Mouse (Mus musculus) spleen, postnatal 10 days (tissue): Measurements from ENCODE around the gene Rasa3.
A peak's percentile ranks its signal among the peaks of the same experiment; 100 is the strongest.

ENCODE experiments used
- DNase-seq, 2 experiments: peaks; one replicate each; pipeline ENCODE4 v3.0.0; 2021 to 2022; ENCODE audit warnings: low spot score in 2 of 2

Gene Rasa3

GRCm38 (mm10) chr8:13620226-13620920, 57.0 kb downstream of the Rasa3 start:
- no peak for DNase-seq

GRCm38 (mm10) chr8:13616831-13617505, 60.4 kb downstream of the Rasa3 start:
- no peak for DNase-seq

DNA sequence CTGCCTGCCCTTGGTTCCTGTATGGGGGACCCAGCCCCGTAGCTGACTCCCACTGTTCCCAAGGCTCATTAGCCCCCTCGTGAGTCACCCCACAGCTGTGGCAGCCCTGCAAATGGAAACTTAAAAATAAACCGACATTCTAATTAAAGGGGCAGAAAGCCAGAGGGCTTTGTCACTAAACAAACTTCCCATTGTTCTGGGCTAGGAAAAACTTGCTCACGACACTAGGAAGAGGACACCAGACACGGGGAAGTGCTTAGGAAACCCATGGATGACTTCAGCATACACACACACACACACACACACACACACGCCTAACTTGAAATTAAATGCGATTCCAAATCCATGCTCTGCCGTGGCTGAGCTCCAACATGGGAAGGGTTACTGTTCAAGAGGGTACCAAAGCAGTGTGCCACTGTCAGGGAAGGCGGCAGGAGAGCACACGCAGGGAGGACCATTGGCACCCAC, 62.4 kb downstream of the Rasa3 start:
- no peak for DNase-seq

DNA sequence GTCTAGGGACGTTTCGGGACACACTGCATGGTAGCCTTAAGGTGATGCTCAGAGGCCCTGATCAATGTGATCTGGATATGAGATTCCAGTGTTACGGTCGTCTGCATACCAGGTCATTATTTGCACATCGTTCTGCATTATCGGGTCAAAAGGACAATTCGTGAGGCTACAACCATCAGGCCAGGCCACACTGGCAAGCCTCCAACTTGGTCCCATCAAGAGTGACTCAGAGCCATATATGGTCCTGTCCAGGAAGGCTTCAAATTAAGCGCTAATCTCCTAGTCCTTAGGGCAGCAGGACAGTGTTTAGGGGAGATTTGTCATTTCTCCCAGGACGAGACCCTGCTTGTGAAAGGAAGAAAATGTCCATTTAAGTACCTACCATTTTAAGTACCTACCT, 63.3 kb downstream of the Rasa3 start:
- DNase-seq, result no peak

DNA sequence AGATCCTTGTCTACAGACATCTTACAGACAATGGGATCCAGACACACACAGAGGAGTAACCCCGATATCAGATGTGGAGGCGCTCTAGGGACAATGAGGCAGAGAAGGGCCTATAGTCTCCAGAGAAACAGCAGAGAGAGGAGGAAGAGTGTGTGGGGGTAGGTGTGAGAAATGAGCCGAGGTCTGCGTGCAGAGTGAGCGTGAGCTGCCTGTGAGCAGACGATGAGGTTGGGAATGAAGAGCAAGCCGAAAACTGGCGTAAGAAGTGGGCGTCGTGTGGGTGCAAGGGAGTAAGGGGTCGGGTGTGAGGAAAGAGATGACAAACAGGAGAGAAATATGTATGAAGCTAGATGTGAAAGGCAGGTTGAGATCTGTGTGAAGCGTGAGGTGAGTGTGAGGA, 65.7 kb downstream of the Rasa3 start:
- DNase-seq, result no peak

DNA sequence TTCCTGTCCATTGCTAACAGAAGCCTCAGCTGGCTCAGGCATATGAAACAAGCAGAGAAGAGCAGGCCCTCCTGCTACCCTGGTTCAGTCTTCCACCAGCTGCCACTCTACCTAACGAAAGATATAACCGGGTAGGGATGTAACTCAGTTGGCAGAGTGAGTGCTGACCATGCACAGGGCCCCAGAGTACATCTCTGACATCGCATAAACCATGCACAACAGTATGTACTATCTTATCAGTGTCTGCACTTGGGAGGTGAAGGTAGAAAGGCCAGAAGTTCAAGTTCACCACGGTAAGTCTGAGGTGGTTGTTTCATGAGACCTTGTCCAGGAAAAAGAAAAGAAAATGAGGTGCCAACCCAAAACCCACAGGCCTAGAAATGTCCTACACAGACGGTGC, 67.4 kb downstream of the Rasa3 start:
- DNase-seq, result no peak

- no peak for DNase-seq
These were observed 68.5 kb downstream of the Rasa3 start for GRCm38 (mm10) chr8:13608946-13609345.

GRCm38 (mm10) chr8:13605920-13606480, 71.4 kb downstream of the Rasa3 start:
- DNase-seq, result no peak

GRCm38 (mm10) chr8:13602621-13603020, 74.8 kb downstream of the Rasa3 start:
- peak in 1 of 2 experiments; percentile 60 for DNase-seq

DNA sequence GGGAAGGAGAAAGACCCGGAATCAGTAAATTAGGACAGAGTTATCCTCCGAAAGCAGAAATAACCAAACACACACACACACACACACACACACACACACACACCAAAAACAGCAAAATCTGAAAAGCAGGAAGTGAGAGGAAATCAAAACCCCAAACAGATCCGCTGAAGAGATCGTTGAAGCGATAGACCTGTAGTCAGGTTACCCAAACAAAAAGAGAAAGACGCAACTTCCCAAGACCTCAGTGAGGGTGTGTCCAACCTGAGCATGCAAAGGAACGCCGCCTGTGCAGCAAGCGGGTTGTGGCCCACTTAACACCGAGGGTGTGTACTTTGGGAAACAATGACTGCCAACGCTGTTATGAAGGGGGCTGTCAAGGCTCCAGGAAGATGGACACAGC, 76.2 kb downstream of the Rasa3 start:
- DNase-seq, result peak in 1 of 2 experiments; percentile 45

DNA sequence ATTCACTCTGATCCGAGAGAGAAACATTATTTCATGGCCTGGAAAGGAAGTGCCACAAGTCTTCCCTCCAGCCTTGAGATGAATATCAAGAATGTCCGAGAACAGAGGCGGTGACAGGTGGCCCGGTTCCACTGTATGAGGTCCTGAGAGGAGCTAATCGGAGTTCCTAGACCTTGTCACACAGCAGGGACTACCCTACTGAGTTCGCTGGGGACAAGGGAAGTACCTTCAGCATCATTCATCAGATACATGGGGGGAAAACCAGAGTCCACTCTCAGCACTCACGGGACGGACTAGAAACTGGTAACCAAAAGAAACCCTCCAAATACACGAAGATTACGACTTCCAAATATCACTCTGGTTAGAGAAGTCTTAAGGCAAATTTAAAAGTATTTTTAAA, 76.7 kb downstream of the Rasa3 start:
- no peak for DNase-seq

DNA sequence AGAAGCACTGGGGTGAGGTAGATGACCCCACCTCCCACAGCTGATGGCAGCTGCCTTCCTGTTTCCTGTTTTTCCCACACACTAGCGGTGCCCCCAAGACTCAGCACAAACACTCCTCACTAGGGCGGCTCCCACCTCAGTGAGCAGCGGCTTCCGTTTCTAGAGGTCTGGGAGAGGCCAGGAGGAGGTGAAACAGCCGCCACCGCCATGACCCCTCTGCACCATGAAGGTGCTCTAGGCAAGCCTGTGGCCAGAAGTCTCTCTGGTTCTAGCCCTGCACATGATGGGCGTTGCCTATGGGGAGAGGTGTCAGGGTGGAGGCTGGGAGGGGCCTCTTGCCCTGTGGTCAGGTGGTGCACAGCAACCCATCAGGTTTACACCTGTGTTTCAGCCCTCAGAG, 77.2 kb downstream of the Rasa3 start:
- peak; percentile 54 to 73 for DNase-seq

- no peak for DNase-seq
These were observed 79.6 kb downstream of the Rasa3 start for GRCm38 (mm10) chr8:13597777-13598176.

DNA sequence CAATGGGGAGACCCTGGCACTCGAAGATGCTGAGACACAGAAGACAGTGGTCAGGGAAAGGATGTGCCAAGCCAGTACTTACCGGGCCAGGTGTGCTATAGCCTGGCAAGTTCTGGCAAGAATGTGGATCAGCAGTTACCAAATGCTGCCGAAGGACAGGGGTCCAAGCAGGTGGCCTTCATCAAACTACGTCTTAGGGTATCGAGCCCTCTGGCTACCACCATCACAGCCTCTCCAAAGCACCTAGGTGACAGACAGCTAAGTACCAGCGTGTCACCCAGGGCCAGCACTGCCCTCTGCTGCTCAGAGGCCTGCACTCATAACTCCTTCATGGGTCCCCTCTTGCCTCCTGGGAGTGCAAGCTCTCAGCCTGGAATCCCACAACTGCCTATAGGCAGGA, 81.5 kb downstream of the Rasa3 start:
- peak; percentile 18 to 61 for DNase-seq

GRCm38 (mm10) chr8:13594884-13595323, 82.5 kb downstream of the Rasa3 start:
- DNase-seq, result peak; percentile 39 to 80

- DNase-seq, result peak in 1 of 2 experiments; percentile 41
These were observed 84.1 kb downstream of the Rasa3 start for GRCm38 (mm10) chr8:13593340-13593739.

GRCm38 (mm10) chr8:13591246-13591645, 86.2 kb downstream of the Rasa3 start:
- DNase-seq, result no peak

- no peak for DNase-seq
These were observed 88.3 kb downstream of the Rasa3 start for GRCm38 (mm10) chr8:13589071-13589470.

DNA sequence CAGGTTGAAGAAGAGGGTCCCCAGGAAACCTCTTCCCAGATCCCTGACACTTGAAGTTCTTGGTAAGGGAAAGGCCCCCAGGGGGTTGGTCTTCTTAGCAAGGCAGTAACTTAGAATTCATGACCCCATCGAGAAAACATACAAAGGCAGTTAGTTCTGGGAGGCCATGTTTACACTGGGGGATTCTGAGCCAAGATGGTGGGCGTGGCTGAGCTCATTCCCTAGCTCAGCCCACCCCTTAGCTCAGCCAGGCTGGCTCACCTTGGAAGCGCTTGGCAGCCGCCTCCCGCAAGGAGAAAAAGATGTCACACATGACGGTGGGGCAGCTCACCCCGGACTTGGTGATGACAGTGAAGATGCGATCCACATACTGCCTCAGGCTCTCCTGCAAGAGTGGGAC, 92.8 kb downstream of the Rasa3 start:
- DNase-seq, result no peak

DNA sequence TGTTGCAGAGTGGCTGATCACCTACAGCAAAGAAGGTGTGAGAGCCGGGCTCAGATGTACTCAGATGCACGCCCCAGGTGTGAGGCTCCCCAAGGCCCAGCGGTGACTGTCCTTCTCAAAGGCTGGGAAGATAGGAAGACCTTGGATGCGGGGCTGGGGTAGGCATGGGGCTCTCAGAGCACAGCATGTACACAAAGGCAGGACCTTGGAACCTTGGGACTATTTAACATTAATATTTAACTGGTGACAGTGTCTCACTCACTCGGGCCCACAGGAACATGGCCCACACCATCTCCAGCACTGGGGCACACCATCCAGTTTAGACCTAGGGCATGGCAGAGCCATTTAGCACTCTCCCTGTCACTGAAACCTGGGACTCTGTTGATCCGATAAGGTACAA, 99.5 kb downstream of the Rasa3 start:
- DNase-seq, result no peak

- DNase-seq, result no peak
These were observed 105.4 kb downstream of the Rasa3 start for GRCm38 (mm10) chr8:13571999-13572398.

DNA sequence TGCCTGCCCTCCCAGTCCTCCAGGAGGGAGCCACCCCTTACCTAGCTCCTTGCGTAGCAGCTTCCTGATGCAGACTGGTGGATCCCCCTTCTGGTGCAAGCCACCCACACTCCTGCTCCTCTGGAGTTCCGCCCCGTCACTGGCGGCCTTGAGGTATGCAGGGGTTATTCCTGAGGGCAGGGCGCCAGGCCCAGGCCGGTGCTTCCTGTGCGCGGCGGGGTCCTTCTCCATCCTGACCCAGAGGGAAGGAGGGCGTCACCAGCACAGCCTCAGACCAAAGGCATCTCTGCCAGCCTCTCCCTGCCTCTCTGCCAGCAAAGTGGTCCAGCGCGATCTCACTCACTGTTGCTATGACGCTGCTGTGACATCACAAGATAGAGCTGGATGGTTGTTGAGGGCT, 115.3 kb downstream of the Rasa3 start, which contains the start of gene 1700029H14Rik:
Gene 1700029H14Rik (minus strand): TSS at position 344 of the 400 bp plus-strand sequence.
- no peak for DNase-seq

GRCm38 (mm10) chr8:13557526-13557925, 119.9 kb downstream of the Rasa3 start:
- DNase-seq, result no peak
